Mouse (Mus musculus): Measurements from ENCODE around the gene Slc34a2. TPM values are rescaled to one million over a fixed set of nuclear protein-coding genes. Genes with fewer than 3 reads are reported as not detected.

Slc34a2 gene
- polyA plus RNA-seq (2015; fragmentation: Nextera tagmentation; extraction: Ambion mirVana): 0.06 and 0.37 TPM in 2 replicates

DNA sequence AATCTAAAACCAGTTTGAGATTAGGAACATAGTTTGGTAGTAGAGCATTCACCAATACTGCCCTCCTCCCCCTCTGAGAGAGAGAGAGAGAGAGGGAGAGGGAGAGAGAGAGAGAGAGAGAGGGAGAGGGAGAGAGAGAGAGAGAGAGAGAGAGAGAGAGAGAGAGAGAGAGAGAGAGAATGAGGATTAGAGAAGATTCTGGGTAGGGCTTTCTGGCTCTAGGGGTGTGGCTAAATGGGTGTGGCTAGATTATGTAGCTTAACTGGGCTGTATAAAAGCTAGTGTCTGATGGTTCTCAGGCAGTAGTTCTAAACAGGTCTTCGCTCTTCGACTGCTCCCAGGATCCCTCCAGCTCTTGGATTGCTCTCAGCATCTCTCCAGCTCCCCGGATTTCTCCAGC lies at the start of gene Slc34a2:
TSS of gene Slc34a2 (plus strand) at position 301 of the 400 bp plus-strand sequence.
- Histone ChIP-seq H3K4me2 (ENCODE audit: low read length) (no peak within 1 kb of the TSS), H3K27ac (ENCODE audit: low read depth, low read length) (no peak within 1 kb of the TSS), H3K9me3 (ENCODE audit: control insufficient read depth, low read length) (no peaks in the 10 kb centered on the region), H3K27me3 (replicated peaks; ENCODE audit: control insufficient read depth, insufficient read depth, low read length) (no peaks in the 10 kb centered on the region), H3K4me3 (ENCODE audit: low read length) (no peak within 1 kb of the TSS), H3K9ac (ENCODE audit: low read depth, low read length) (no peak within 1 kb of the TSS), H3K36me3 (ENCODE audit: control insufficient read depth, insufficient read depth, low read length) (no peaks in the 10 kb centered on the region), H3K4me1 (ENCODE audit: control insufficient read depth, insufficient read depth, low read depth, low read length) (no peaks in the 10 kb centered on the region)
- ATAC-seq: no peak
- 91% methylated on average over 3 of the region's 3 CpGs for WGBS

DNA sequence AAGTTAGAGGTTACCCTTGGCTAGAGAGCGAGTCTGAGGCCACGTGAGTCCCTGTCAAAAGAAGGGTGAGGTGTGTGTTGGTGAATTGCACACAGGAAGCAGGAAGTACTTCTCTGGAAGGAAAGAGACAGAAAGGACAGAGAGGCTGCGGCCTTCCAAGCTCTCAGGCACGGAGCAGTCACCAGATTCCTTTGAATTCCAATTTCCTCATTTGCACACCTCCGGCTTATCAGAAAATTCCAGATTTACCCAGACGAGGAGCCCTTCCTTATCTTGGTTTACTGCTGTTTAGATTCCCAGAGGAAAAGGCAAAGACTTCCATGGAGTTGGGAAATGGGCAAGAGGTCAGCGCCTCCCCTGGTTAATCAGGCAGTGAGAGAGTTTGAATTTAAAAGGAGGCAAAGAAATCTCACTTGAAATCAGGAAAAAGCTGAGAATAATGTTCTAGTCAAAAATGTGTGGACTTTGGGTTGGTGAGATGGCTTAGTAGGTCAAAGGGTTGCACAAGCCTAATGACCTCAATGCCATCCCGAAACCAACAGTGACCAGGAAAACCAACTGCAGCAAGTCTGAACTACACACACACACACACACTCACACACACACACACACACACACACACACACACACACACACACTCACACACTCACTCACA lies 47.1 kb upstream of the Slc34a2 start:
- no peak overlapping the region for H3K27ac ChIP-seq (ENCODE audit: low read depth, low read length)
- H3K36me3 ChIP-seq (ENCODE audit: control insufficient read depth, insufficient read depth, low read length): no peaks in the 10 kb centered on the region
- H3K4me1 ChIP-seq (ENCODE audit: control insufficient read depth, insufficient read depth, low read depth, low read length): no peaks in the 10 kb centered on the region
- no peak overlapping the region for H3K4me3 ChIP-seq (ENCODE audit: low read length)
- no peaks in the 10 kb centered on the region for H3K9me3 ChIP-seq (ENCODE audit: control insufficient read depth, low read length)
- no peak overlapping the region for H3K9ac ChIP-seq (ENCODE audit: low read depth, low read length)
- no peak for ATAC-seq
- H3K27me3 ChIP-seq (replicated peaks; ENCODE audit: control insufficient read depth, insufficient read depth, low read length): no peaks in the 10 kb centered on the region
- 85% methylated on average over 8 of the region's 8 CpGs for WGBS
- no peak overlapping the region for H3K4me2 ChIP-seq (ENCODE audit: low read length)

DNA sequence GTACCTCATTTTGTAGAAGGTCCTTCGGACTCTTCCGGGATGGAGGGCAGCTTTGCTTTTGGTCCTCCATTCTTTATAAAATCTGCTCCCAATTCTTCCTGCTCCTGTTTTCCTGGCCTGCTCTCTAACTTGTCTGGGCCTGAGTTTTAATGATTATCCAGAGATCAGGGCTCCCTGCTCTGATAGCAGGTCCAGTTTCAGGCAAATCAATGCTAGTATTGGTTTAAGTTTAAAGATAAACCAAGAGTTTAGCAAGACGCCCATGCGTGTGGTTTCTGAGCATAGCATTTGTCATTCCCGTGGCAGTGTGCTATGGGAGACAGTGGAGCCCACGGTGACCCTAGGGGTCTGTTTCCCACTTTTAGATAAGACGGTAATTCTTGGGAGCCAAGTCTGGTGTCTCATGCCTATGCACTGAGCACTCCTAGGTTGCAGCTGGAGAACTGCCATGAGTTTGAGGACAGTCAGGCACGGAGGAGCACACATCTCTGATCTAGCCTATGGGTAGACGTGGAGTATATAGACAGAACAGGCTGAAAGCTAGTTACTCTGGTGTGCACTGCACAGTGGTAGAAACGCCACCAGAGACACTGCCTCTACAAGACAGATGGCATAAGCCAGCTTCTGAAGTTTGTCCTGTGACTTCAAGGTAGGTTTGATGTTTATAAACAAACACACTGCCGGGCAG lies 45.5 kb upstream of the Slc34a2 start:
- WGBS: 90% methylated on average over 11 of the region's 11 CpGs
- Histone ChIP-seq H3K27me3 (replicated peaks; ENCODE audit: control insufficient read depth, insufficient read depth, low read length) (no peaks in the 10 kb centered on the region), H3K9ac (ENCODE audit: low read depth, low read length) (no peak overlapping the region), H3K27ac (ENCODE audit: low read depth, low read length) (no peak overlapping the region), H3K36me3 (ENCODE audit: control insufficient read depth, insufficient read depth, low read length) (no peaks in the 10 kb centered on the region), H3K4me1 (ENCODE audit: control insufficient read depth, insufficient read depth, low read depth, low read length) (peaks cover 4% of the 10 kb centered on the region; the same call in 1 of the 2 replicates), H3K9me3 (ENCODE audit: control insufficient read depth, low read length) (no peaks in the 10 kb centered on the region), H3K4me3 (ENCODE audit: low read length) (no peak overlapping the region), H3K4me2 (ENCODE audit: low read length) (no peak overlapping the region)
- ATAC-seq: no peak

DNA sequence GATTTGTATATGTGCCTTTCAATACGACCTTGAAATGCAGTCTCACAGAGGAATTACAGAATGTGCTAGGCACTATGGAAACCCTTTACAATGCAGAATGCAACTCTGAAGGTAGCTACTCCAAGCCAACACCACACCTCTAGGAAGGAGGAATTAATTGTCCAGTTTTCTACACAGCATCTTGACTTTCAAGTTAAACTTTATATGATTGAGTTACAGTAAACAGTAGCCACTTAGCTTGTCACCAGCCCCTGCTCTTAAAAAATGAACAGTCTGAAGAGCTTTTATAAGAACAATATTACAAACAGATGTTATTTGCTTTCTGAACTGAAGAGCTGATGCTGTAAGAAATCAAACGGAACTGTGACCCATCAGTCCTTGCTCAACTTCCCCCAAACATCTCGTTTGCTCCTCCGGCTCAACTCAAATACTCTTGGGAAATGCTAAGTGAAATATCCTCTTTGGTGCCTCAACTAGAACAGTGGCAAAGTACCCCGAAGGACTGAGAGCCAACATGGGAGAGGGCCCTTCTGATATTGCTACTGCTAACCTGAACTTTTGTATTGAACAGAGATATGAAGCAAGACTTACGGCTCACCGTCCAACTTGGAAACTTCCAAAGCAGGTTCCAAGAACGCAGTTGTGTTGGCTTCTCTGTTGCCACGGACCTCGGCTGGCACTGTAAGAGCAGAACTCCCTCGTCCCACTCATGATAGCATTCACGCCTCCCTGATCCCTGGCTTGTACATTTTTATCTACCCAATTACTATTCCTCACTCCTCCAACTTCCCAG lies 44.2 kb upstream of the Slc34a2 start:
- ATAC-seq: no peak
- Histone ChIP-seq H3K4me3 (ENCODE audit: low read length) (no peak overlapping the region), H3K9me3 (ENCODE audit: control insufficient read depth, low read length) (no peaks in the 10 kb centered on the region), H3K4me1 (ENCODE audit: control insufficient read depth, insufficient read depth, low read depth, low read length) (peaks cover 4% of the 10 kb centered on the region; the same call in 1 of the 2 replicates), H3K27ac (ENCODE audit: low read depth, low read length) (no peak overlapping the region), H3K9ac (ENCODE audit: low read depth, low read length) (no peak overlapping the region), H3K36me3 (ENCODE audit: control insufficient read depth, insufficient read depth, low read length) (no peaks in the 10 kb centered on the region), H3K27me3 (replicated peaks; ENCODE audit: control insufficient read depth, insufficient read depth, low read length) (no peaks in the 10 kb centered on the region), H3K4me2 (ENCODE audit: low read length) (no peak overlapping the region)
- WGBS: 86% methylated on average over 12 of the region's 12 CpGs

DNA sequence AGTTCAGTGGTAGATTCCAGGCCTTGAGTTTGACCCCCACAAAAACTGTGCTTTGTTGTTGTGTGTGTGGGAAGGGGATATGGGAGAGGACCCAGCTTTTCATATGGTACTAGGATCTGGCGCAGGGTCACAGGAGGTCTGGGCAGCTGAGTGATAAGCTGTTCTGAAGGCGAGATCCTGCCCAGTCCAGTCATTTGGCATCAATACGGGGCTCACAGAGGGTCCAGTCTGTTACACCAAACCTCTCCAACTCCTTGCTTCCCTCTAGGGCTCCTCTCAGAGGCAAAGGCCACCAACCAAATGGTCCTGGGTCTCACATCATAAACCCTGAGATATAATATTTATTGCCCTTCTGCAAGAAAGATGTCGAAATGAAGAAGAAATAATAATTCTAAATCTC lies 42.4 kb upstream of the Slc34a2 start:
- H3K9me3 ChIP-seq (ENCODE audit: control insufficient read depth, low read length): no peaks in the 10 kb centered on the region
- peaks cover 4% of the 10 kb centered on the region; the same call in 1 of the 2 replicates for H3K4me1 ChIP-seq (ENCODE audit: control insufficient read depth, insufficient read depth, low read depth, low read length)
- no peaks in the 10 kb centered on the region for H3K36me3 ChIP-seq (ENCODE audit: control insufficient read depth, insufficient read depth, low read length)
- H3K9ac ChIP-seq (ENCODE audit: low read depth, low read length): no peak overlapping the region
- no peak for ATAC-seq
- 88% methylated on average over 4 of the region's 4 CpGs for WGBS
- H3K4me2 ChIP-seq (ENCODE audit: low read length): no peak overlapping the region
- H3K27ac ChIP-seq (ENCODE audit: low read depth, low read length): no peak overlapping the region
- no peaks in the 10 kb centered on the region for H3K27me3 ChIP-seq (replicated peaks; ENCODE audit: control insufficient read depth, insufficient read depth, low read length)
- no peak overlapping the region for H3K4me3 ChIP-seq (ENCODE audit: low read length)

DNA sequence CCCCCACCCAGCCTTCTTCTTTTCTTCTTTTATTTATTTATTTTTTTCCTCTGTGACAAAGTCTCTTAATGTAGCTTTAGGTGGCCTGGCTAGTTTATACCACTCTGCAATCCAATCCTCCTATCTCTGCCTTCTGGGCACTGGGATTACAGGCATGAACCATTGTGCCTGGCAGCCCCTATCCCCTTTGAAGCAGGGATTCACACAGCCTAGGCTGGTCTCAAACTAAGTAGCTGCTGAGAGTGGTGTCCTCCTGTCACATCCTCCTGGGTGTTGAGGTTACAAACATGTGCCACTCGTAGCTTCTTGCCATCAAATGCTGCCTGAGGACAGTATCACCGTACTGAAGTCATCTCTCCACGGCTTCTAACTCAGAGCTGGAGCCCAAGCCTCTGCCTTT lies 41.7 kb upstream of the Slc34a2 start:
- Histone ChIP-seq H3K36me3 (ENCODE audit: control insufficient read depth, insufficient read depth, low read length) (no peaks in the 10 kb centered on the region), H3K4me2 (ENCODE audit: low read length) (no peak overlapping the region), H3K4me1 (ENCODE audit: control insufficient read depth, insufficient read depth, low read depth, low read length) (peaks cover 4% of the 10 kb centered on the region; the same call in 1 of the 2 replicates), H3K9me3 (ENCODE audit: control insufficient read depth, low read length) (no peaks in the 10 kb centered on the region), H3K4me3 (ENCODE audit: low read length) (no peak overlapping the region), H3K9ac (ENCODE audit: low read depth, low read length) (no peak overlapping the region), H3K27ac (ENCODE audit: low read depth, low read length) (no peak overlapping the region), H3K27me3 (replicated peaks; ENCODE audit: control insufficient read depth, insufficient read depth, low read length) (no peaks in the 10 kb centered on the region)
- no peak for ATAC-seq
- 31% methylated on average over 3 of the region's 3 CpGs for WGBS

DNA sequence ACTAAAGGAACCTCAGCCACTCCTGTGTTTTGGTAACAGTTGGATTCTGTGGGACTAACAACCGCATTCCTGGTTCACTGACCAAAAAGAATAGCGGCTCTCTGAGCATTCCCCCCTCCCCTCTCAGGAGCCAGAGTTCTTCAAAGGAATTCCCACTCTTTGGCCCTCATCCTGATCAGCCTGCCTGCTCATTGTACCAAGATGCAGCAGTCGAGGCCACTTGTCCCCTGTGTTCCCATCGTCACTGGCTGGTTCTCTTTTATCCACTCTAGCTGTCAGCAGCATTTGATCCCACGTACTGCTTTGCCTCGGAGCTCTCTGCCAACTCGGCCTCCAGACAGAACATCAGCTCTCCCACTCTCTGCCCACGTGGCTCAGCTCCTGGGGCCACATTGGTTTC lies 41.3 kb upstream of the Slc34a2 start:
- no peaks in the 10 kb centered on the region for H3K9me3 ChIP-seq (ENCODE audit: control insufficient read depth, low read length)
- peak; percentile 48; the same call in 1 of the 2 replicates for ATAC-seq
- no peak overlapping the region for H3K9ac ChIP-seq (ENCODE audit: low read depth, low read length)
- H3K36me3 ChIP-seq (ENCODE audit: control insufficient read depth, insufficient read depth, low read length): no peaks in the 10 kb centered on the region
- no peak overlapping the region for H3K4me3 ChIP-seq (ENCODE audit: low read length)
- H3K27ac ChIP-seq (ENCODE audit: low read depth, low read length): no peak overlapping the region
- H3K27me3 ChIP-seq (replicated peaks; ENCODE audit: control insufficient read depth, insufficient read depth, low read length): no peaks in the 10 kb centered on the region
- H3K4me1 ChIP-seq (ENCODE audit: control insufficient read depth, insufficient read depth, low read depth, low read length): peaks cover 4% of the 10 kb centered on the region; the same call in 1 of the 2 replicates
- H3K4me2 ChIP-seq (ENCODE audit: low read length): no peak overlapping the region
- WGBS: 10% methylated on average over 8 of the region's 8 CpGs

DNA sequence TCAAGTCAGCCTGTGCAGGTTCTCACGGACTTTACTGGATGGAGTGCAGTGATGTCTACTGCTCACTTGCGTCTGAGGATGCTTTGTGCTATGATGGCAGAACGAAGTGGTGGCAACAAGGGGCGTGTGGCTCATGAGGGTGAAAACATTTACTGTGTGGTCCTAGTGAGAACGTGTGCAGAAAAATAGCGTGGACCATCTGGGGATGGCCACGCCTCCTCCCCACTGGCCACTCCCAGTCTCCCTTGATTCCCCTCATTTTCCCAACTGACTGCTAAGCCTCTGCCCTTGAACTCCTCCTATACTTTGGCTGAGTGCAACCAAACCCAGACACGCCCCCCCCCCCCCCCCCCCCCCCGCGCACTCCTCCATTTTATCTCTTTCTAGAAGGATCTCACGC lies 40.8 kb upstream of the Slc34a2 start:
- no peak overlapping the region for H3K4me2 ChIP-seq (ENCODE audit: low read length)
- H3K9ac ChIP-seq (ENCODE audit: low read depth, low read length): no peak overlapping the region
- H3K27me3 ChIP-seq (replicated peaks; ENCODE audit: control insufficient read depth, insufficient read depth, low read length): no peaks in the 10 kb centered on the region
- H3K9me3 ChIP-seq (ENCODE audit: control insufficient read depth, low read length): no peaks in the 10 kb centered on the region
- no peak overlapping the region for H3K27ac ChIP-seq (ENCODE audit: low read depth, low read length)
- no peak overlapping the region for H3K4me3 ChIP-seq (ENCODE audit: low read length)
- WGBS: 70% methylated on average over 8 of the region's 11 CpGs
- ATAC-seq: peak; percentile 30; the same call in 1 of the 2 replicates
- H3K36me3 ChIP-seq (ENCODE audit: control insufficient read depth, insufficient read depth, low read length): no peaks in the 10 kb centered on the region
- H3K4me1 ChIP-seq (ENCODE audit: control insufficient read depth, insufficient read depth, low read depth, low read length): peaks cover 4% of the 10 kb centered on the region; the same call in 1 of the 2 replicates
